Mouse (Mus musculus): ENCODE measurements around the gene Zbtb18. TPM values are rescaled to one million over a fixed set of nuclear protein-coding genes. Genes with fewer than 3 reads are reported as not detected.

Zbtb18 gene
- total RNA-seq (2021) = 10 to 100 TPM; 55.8 to 72.3 TPM
- long read RNA-seq, experiment 1, full-length matches to known transcripts = 7 of 10 reads
- long read RNA-seq, experiment 1, partial matches to known transcripts = 2 of 10 reads
- long read RNA-seq, experiment 1, other reads (novel, unspliced or antisense) = 1 of 10 reads
- long read RNA-seq, experiment 2, full-length matches to known transcripts = 10 of 14 reads
- long read RNA-seq, experiment 2, partial matches to known transcripts = 0 of 14 reads
- long read RNA-seq, experiment 2, other reads (novel, unspliced or antisense) = 4 of 14 reads

DNA sequence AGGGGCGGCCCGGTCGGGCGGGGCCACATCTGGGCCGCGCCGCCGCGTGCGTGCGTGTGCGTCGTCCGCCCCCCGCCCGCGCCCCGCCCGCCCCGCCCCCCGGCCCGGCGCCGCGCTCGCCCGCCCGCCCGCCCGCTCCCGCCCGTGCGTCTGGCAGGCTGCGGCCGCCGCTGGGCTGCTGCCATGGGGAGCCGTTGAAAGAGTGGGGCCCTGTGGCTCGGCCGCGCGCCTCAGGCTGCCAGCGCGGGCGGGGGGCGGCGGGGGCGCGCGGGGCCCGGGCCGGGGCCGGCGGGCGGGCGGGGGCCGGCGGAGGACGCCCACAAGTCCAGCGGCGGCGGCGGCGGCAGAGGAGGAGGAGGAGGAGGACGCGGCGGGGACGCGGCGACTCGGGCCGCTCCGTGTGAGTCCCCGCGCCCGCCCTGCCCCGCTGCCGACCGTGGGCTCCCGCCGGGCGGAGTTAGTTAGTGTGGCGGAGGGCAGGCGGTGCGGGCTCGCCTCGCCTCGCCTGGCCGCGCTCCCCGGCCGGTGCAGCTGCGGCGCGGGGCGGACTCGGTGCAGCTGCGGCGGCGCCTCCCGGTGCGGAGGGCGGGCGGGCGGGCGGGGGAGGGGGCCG is at the start of gene Zbtb18:
TSS of gene Zbtb18 (plus strand) at position 156 of the 613 bp plus-strand sequence.
- intact Hi-C loops (cut with DNase I; ENCODE audit: low total_unique reads) = loop anchor here (10.0 kb wide), 1 partner anchor 242 kb away; no protein-coding TSS in a partner anchor
- DNase-seq = no peak

DNA sequence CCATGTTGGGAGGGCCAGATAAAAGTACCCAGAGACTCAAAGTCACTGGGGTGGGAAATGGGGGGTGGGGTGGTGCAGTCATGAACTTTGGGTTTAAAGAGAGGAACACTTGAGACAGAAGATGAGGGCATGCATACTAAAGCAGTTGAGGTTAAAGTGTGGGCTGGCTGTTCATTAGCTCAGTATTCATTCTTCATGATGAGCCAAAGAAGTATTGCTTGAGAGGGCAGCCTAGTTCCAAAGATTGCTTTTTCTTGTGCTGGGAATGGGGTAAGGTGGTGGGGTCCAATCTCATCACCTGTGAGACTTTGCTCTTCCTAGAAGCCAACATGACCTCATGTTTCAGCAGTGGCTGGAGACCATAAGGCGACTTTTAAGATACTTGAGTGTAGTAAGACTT is 44.7 kb upstream of the Zbtb18 start:
- no peak for DNase-seq
- intact Hi-C loops (cut with DNase I; ENCODE audit: low total_unique reads) = no loop called here

DNA sequence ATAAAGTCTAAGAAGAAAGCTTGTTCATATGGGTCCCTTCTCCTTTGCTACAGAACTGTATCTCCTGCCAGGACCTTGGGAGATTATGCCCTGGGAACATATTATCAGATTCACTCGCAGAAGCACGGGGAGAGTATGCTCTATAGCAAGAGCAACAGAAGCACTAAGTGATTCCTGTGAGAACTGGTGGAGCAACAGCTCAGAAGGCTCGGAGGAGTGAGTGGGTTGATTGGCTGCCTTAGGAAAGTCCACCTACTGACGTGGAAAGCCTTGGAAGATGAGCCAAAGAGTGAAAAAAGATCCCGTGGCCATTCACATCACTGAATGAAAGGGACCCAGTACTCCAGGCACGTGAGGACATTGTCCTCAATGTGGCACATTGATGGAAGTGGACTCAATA is 37.0 kb upstream of the Zbtb18 start:
- intact Hi-C loops (cut with DNase I; ENCODE audit: low total_unique reads) = loop anchor here (10.0 kb wide), 1 partner anchor 280 kb away; no protein-coding TSS in a partner anchor
- no peak for DNase-seq

DNA sequence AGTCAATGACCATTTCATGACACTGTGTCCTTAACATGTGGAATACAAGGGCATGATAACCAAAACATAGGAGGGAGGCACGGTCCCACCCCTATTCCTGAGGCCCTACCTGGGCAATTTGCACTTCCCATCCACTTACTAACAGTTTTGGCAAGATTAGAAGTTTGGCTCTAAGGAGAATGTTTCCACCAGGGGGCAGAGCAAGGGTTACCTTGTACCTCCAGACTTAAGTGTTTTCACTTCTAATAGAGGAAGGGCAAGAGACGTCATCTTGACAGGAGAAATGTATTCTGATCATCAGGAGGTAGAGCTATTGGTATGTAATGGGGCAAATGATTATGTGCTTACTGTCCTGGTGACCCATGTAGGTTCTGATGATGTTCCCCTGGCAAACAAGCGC is 33.5 kb upstream of the Zbtb18 start:
- intact Hi-C loops (cut with DNase I; ENCODE audit: low total_unique reads) = loop anchor here (10.0 kb wide), 1 partner anchor 276 kb away; no protein-coding TSS in a partner anchor

DNA sequence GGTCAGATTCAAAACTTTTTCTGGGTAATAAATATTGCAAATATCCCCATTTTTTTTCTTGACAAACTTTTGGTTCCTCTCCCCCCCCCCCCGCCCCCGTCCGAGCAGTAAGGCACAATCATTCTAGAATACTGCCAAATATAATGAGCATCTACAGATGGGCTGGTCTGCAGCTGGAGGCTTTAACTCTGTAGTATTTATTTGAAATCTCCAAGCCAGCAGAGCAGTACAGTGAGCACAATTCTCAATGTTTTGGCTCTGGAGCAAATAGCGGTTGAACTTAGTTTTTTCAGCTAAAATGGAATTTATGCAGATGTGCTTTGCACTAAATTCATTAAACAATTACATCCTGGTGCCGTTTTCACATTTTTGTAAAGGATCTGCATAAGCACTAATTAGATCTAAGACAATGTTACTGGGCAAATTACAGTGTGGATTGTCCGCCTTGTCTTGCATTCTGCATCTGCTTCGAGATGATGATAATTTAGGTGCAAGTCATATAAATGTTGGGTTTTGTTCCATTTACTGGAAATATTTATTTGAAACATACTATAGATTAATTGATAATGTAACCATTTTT is 31.3 kb upstream of the Zbtb18 start:
- no peak for DNase-seq
- intact Hi-C loops (cut with DNase I; ENCODE audit: low total_unique reads) = no loop called here

More for the DNA sequence above, 33.5 kb upstream of the Zbtb18 start:
- DNase-seq = no peak

DNA sequence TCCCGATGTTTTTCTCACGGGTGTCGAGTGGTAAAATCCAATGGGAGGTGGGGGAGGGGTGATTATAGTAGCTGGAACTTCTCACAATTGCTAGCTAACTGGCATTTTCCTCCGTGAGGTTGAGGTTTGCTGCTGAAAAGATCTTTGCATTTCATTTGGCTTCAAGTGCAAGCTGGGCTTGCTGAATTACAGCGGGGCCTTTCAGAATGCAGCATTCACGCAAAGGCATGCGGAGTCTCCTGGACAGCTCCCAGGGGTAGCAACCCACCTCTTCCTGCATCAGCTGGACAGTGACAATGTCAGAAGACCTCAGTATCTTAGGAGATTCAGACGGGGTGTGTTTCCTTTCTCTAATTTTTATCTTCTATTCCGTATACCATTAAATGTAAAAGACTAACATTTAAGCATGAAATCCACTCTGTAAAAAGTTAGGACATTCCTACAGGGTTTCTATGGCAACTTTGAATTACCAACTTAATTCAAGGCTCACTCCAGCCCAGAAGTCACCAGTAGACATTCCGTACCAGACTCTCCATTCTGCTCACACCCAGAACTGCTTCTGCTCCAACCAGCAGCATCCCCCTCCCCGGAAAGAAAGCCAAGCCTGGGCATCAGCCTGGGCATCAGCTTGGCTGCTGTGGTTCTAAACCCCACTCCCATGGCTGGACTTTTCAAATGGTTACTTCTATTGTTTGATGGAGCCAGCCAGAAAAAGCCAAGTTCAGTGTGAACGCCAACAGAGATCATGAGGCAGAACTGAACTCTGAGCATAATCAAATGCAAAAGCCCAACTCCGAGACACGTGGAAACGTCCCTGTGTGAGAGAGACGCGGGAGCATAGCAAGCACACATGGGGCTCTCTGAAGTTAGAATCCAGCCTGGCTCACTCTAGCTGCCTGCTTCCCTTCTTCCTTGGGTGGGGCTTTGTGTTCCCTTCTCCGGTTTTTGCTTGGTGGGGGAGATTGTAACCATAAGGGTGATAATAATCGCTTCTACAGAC is 30.5 kb upstream of the Zbtb18 start:
- DNase-seq = no peak
- intact Hi-C loops (cut with DNase I; ENCODE audit: low total_unique reads) = no loop called here

DNA sequence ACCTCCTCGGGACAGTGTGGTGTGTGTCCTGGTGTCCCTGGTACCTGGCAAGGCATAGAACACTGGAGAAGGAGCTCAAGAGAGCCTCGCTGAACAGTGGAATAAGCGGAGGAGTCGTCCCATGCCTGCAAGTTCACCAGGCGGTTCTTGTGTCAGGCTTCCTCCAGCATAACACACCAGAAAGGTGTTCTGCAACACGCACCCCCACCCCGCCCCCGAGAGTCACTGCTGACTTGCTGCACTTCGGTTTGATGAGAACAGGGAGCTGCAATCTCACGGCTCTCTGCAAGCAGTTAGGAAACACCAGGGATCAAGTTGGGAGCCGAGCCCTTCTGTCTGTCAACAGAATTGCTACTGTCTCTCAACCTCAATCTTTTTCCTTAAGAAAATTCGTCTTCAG is 22.8 kb upstream of the Zbtb18 start:
- DNase-seq = no peak

DNA sequence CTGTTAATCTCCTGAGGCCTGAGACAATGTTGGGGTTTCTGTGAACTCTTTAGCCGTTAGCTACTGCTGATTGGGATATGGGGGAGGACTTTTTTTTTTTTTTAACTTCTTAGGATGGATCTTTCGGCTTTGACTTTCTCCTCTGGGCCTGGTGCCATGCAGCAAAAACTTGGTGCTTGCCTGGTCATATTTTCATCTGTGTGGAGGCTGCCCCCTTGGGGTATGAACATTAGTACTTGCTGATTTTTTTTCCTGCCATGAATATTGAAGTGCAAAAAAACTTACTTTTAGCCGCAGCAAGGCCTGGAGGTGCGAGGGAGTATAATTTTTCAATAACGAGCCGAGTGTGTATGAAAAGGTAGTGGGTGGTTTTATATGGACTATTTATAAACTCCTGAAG is 22.0 kb upstream of the Zbtb18 start:
- no peak for DNase-seq
- intact Hi-C loops (cut with DNase I; ENCODE audit: low total_unique reads) = no loop called here

More for the DNA sequence above, 22.8 kb upstream of the Zbtb18 start:
- intact Hi-C loops (cut with DNase I; ENCODE audit: low total_unique reads) = no loop called here

DNA sequence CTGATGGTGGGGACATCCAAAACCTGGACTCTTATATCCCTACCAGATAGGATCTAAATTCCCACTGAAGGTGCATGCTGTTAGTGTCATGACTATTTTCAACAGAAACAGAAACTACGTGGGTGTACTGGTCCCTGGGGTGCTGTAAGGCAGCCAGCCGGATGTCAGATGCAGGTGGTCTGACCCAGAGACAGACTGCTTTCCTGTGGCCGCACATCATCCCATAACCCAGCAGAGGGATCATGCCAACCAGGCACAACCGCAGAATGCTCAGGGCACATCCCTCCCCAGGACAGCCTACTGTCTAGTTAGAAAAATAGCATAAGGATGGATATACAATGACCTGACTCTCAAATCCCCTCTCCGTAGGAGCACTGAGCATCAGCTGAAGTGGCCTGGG is 14.3 kb upstream of the Zbtb18 start:
- intact Hi-C loops (cut with DNase I; ENCODE audit: low total_unique reads) = no loop called here
- DNase-seq = no peak

DNA sequence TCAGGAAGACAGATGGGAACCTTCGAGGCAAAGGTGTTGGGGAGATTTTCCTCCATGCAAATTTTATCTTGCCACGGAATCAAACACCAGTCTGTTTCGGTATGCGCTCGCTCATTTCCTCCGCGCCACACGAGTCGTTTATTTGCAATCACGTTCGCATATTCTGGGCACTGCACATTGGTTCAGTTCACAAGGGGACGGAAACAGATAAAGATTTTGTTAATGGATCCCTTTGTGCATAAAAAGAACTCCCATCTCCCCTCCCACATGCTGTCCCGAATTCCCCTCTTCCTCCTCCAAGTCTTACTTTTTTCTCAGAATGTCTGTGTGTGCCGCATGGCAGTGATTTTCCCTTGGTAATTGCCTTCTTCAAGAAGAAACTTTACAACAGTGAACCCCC is 13.8 kb upstream of the Zbtb18 start:
- DNase-seq = no peak
- intact Hi-C loops (cut with DNase I; ENCODE audit: low total_unique reads) = no loop called here

DNA sequence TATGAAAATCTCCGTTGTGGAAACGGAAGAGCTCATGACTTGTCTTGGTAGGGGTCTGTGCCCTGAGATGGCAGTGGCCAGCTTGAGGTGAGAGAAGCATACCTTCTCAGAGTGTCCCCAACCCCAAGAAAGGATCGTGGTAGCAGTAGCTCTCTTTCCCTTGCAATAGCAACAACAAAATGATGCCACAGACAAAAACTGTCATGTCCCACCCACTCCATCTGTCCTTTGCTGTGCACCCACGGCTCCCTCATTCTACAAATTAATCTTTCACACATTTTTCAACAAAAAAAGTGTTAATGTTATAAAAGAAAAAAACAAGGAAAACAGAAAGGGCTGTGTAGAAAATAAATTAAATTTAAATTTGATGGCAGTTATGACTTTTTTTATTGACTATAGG is 13.1 kb upstream of the Zbtb18 start:
- DNase-seq = no peak
- intact Hi-C loops (cut with DNase I; ENCODE audit: low total_unique reads) = no loop called here

DNA sequence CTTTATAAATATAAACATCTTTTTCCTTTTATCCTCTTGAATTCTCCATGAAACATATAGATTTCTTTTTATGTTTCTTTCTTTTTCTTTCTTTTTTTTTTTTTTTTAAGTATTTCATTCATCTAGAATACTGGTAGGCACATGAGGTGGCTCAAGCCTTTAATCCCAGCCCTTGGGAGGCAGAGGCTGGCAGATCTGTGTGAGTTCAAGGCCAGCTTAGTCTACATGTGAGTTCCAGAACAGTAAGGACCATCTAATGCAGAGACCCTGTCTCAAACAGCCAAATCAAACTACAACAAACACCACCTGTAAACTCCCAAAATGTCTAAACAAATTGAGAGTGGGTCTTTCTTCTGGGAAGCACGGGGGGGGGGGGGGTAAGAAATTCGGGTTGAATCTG is 1.7 kb upstream of the Zbtb18 start:
- no peak for DNase-seq
- intact Hi-C loops (cut with DNase I; ENCODE audit: low total_unique reads) = loop anchor here (10.0 kb wide), 1 partner anchor 244 kb away; no protein-coding TSS in a partner anchor

DNA sequence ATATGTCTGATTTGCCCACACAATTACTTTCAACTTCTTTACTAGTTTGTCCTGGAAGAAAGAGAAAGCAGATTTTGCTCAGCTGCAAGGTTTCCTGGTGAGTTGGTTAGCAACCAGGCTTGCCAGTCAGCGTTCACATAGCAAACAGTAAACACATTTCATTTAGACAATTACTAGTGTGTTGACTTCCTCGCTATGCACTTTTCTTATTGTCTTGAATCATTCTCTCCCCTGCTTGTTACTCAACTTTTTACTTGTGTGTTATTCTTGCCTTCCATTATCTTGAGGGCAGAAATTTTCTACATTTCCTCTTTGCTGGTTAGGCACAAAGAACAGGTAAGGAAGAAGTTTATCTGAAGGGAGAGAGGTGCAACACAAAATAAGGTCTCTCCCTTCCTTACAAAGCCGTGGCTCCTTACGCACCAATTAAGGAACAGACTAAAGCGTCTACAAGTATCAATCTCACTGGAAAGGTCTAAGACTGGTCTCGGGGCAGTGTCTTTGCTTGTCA is 1.1 kb upstream of the Zbtb18 start:
- intact Hi-C loops (cut with DNase I; ENCODE audit: low total_unique reads) = loop anchor here (10.0 kb wide), 1 partner anchor 244 kb away; no protein-coding TSS in a partner anchor
- no peak for DNase-seq

DNA sequence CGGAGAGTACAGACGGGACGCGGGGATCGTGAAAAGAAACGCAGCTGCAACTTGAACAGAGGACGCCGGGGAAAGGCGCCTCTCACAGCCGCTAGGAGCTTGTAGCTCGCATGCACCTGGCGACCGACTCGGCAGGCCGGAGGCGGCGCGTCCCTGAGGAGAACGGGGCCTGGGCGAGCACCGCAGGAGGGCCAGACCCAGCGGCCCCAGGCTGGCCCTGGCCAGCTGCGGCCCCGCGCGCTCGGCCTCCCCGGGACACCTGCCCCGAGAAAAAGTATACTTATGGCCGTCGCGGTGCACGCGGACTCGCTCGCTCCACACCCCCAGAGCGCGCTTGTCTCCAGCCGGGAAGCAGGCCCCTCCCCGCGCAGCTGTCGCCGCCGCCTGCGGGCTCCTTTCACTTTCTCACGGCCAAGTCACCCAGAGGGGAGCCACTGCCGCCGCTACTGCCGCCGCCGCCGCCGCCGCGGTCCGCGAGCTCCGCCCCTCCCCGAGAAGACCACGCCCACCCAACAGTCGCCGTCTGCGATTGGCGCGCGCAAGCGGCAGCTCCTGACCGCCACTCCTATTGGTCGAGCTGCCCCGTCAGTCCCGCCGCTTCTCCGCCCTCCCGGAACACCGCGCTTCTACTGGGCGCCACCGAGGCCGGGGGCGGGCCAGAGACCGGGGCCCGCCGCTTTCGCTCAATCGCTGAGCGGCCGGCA is 507 bp upstream of the Zbtb18 start:
- intact Hi-C loops (cut with DNase I; ENCODE audit: low total_unique reads) = loop anchor here (10.0 kb wide), 1 partner anchor 243 kb away; no protein-coding TSS in a partner anchor
- peak; percentile 99 for DNase-seq

DNA sequence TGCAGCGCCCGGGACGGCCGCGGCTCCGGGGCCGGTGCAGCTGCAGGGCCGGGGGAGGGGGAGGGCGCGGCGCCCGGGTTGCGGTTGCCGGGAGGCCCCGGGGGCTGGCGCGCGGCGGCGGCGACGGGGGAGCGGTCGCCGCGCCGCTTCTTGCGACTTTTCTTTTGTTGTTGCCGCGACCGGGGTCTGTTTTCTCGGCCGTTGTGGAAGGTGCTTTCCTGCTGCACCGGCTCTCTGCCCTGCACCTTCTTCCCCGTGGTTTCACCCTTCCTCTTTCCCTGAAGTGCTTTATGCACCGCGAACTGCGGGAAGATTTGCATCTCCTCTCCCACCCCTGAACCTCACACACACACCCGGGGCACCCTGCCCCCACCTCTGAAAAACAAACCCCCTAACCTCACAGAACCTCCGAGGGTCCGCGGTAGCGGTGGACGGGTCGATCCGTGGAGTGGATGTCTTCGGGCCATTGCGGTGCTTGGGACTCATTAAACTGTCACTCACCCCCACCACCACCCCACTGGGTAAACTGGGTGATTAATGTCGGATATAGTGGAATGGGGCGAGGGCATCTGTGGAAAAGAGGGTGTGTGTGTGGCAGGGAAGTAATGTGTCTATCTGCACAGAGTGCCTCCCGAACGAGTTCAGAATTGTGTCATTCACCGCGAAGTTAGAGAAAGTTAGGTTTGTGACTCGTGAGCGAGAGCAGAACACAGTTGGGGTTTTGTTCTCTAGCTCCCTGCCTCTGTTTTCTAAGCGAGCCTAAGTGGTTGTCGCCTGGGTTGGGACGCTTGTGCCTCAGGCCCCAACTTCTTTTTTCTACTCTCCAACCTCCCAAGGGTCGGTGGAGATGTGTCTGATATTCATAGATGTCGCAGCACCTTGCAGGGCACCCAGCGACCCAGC is 921 bp downstream of the Zbtb18 start:
- intact Hi-C loops (cut with DNase I; ENCODE audit: low total_unique reads) = loop anchor here (10.0 kb wide), 1 partner anchor 242 kb away; no protein-coding TSS in a partner anchor
- peak; percentile 19 for DNase-seq

DNA sequence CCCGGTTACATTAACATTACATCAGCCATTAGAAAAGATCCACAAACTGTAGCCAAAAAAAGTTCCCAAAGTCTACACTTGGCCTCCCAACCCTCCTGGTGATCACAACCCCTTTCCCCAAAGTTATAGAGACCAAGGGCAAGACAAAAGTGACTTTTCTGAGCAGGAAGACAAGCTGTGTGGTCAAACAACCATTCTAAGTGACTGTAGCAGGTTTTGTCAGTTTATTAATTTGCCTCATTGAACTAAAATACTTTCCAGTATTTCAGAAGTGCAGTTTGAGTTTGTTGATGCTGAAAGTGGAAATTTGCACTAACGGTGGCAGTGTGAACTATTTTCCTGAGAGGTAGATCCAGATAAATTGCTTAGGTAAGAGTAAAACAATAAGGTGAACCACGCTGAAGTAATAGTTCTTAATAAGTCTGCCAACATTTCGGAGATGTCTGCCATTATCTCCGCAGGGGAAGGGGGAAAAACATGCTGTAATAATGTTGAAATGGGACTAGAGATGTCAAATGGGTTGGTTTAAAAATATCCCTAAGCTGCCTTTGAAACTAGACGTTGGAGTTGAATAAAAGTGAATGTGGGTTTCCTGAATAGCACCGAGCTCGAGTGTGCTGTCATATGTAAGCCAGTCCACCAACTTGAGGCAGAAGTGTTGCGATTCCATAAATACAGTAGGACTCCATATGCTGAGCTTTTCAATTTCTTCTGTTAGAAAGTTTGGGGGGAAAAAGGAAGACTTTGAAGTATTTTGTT is 1.8 kb downstream of the Zbtb18 start:
- intact Hi-C loops (cut with DNase I; ENCODE audit: low total_unique reads) = loop anchor here (10.0 kb wide), 1 partner anchor 241 kb away; no protein-coding TSS in a partner anchor
- no peak for DNase-seq

DNA sequence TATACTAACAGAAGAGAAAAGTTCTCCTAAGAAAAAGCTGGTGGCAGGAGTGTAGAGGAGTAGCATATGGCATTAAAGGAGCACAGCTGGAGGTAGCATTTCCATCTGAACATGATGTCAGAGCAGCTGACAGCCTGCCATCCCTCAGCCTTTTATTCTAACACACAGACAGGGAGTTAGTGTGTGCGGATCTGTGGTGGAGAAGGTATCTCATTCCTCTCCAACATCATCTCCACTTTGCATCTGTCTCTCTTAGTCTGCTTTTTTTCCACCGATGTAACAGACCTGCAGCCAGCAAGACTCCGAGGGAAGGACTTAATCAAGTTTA is 2.3 kb downstream of the Zbtb18 start:
- DNase-seq = no peak
- intact Hi-C loops (cut with DNase I; ENCODE audit: low total_unique reads) = loop anchor here (10.0 kb wide), 1 partner anchor 240 kb away; no protein-coding TSS in a partner anchor

Data from gastrocnemius, postnatal 14 days (tissue).